Mouse (Mus musculus): Measurements from ENCODE around the gene Epb41l5.

The Epb41l5 gene

GRCm38 (mm10) chr1:119533093-119533805, 115.6 kb downstream of the Epb41l5 start:
- DNase-seq (ENCODE audit: low spot score in 2 of 2), result no peak

- no peak for DNase-seq (ENCODE audit: low spot score in 2 of 2)
These were observed 116.6 kb downstream of the Epb41l5 start for GRCm38 (mm10) chr1:119532165-119532564.

DNA sequence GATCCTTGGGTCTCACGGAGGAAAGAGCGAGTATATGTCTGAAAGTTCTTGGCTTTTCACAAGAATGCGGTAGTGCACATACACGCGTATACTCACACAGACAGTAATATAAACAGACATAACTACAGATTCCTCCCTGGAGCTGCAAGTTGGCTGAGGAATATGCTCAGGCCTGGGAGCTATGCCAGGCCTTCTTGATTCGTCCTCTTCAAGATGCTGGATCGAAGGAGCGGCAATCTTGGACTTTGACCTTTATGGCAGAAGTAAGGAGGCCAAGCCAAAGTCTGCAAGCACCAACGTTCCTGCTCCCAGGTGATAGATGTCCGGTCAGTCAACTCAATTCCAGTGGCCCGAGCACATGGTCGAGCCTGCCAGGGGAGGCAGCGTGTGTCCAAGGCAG, 117.9 kb downstream of the Epb41l5 start:
- DNase-seq (ENCODE audit: low spot score in 2 of 2), result no peak

GRCm38 (mm10) chr1:119525689-119526591, 122.9 kb downstream of the Epb41l5 start, which contains the start of gene Tmem185b:
Gene Tmem185b, plus strand, starts transcription at chr1:119526160.
- DNase-seq (ENCODE audit: low spot score in 2 of 2), result peak; percentile 91 to 94

DNA sequence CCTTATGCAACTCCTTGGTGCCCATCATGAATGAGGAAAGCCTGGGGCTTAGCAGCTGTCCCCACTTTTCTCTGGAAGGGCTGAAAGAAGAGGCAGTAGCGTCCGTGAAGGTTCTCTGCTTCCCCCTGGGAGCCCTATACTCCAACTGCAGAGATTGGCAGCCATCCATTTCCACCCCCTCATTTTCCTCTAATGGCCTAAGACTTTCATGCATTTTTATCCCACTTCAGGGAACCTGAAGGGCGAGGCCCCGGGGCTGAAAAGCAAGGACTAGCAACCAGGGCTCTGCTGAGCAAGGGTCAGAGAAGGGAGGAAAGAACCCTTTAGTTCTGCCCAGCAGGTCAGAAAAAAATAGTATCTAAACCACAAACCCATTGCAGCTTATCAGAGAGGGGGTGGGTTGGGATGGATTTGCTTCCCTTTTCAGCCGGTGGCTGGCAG, 123.8 kb downstream of the Epb41l5 start:
- peak; percentile 36 to 41 for DNase-seq (ENCODE audit: low spot score in 2 of 2)

DNA sequence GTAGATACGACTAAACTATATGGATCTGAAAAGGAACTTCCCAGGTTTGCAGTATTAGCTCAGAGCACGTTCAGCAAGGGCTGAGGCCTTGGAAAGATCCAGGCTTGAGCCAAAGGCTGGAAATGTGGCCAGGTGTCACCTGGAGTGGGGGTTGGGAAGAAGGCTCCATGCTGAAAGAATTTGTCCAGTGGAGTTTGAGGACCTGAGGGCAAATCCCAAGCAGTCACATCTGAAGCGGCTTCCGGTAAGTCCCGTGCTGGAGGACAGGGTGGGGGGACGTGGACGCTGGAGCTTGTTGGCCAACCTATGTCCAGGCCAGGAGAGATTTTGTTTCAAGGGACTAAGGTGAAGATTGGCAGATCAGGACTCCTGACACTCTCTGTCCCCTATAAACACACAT, 125.0 kb downstream of the Epb41l5 start:
- no peak for DNase-seq (ENCODE audit: low spot score in 2 of 2)

DNA sequence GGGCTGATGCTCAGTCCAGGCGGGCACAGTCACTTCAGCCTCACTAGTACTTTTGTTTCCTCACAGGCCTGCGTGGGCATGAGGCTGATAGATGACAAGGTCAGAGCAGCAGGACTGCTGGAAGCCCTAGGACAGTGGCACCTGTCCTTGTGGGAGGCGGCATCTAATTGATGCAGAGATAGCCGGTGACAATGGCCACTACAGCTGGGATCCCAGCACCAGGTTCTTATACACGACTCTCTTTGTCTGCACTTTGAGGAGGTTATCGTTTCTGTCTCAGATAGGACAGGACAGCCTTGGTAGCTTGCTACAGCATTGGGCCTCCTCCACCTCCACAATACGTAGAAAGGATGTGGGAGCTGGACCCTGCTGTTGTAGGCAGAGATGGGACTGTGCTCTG, 125.4 kb downstream of the Epb41l5 start:
- DNase-seq (ENCODE audit: low spot score in 2 of 2), result no peak

DNA sequence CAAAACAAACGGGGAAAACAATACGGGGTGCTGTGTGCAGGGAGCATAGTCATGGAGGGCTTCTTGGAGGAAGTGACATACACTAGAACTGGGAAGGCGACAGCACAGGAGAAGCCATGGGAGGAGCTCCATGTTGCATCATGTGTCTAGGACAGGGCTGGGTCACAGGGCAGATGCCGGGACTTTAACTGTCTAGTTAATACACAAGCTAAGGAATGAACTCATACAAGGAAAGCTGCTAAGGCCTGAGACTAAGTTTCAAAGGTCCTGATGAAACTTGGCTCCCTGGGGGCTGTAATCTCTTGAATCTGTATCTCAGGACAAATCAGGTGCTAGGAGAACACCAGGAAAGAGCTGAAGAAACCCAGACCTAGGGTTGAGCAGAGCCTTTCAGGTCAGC, 126.1 kb downstream of the Epb41l5 start:
- no peak for DNase-seq (ENCODE audit: low spot score in 2 of 2)

DNA sequence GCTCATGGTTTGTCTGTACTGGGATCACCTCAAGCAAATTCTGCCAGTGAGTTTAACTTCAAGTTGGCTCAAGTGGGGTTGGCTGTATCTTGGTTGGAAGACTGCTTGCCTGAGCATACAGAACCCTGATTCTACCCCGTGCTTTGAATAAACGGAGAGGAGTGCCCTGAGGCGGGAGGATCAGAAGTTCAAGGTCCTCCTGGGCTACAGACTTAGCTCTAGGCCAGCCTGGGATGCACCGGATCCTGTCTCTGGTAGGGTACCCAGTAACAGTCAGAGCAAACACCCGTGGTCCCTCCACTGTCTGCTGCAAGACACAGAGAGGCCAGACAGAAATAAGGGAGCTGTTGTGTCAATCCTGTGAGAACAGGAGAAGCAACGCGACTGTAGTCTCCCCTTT, 127.1 kb downstream of the Epb41l5 start:
- DNase-seq (ENCODE audit: low spot score in 2 of 2), result no peak

- DNase-seq (ENCODE audit: low spot score in 2 of 2), result no peak
These were observed 127.8 kb downstream of the Epb41l5 start for GRCm38 (mm10) chr1:119521029-119521428.

GRCm38 (mm10) chr1:119519286-119519685, 129.5 kb downstream of the Epb41l5 start:
- no peak for DNase-seq (ENCODE audit: low spot score in 2 of 2)

DNA sequence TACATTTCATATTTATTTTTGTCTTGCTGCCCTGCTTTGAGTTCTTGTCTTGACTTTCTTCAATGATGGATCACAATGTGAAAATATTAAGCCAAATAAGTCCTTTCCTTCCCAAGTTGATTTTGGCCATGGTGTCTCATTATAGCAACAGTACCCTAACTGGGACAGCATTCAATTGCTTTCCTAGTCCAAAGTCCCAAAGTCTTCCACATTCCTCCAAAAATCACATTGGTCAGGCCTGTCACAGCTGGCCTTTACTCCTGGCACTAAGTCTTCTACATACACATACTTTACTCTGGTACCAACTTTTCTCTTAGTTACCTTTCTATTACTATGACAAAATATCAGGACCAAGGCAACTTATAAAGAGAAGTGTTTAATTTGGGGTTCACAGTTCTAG, 130.0 kb downstream of the Epb41l5 start:
- no peak for DNase-seq (ENCODE audit: low spot score in 2 of 2)

DNA sequence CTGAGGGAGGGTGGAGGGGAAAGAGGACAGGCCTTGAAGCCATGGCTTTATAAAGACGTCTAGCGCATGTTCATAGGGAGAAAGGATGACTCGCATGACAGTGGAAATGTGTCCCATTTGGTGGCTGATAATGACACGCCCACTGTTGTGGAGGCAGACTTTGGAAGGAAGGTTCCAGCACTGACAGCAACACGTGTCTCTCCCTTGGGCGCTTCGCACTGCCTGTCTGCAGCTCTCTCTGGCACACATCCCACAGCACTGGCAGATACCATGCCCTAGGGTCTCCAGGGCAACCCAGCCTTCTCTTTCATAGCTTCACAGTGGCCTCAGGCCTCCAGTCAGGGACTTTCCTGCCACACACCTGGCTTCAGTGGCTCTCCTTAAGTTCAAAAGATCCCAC, 130.7 kb downstream of the Epb41l5 start:
- DNase-seq (ENCODE audit: low spot score in 2 of 2), result no peak

GRCm38 (mm10) chr1:119510857-119511256, 137.9 kb downstream of the Epb41l5 start:
- peak in 1 of 2 experiments; percentile 57 for DNase-seq (ENCODE audit: low spot score in 2 of 2)

DNA sequence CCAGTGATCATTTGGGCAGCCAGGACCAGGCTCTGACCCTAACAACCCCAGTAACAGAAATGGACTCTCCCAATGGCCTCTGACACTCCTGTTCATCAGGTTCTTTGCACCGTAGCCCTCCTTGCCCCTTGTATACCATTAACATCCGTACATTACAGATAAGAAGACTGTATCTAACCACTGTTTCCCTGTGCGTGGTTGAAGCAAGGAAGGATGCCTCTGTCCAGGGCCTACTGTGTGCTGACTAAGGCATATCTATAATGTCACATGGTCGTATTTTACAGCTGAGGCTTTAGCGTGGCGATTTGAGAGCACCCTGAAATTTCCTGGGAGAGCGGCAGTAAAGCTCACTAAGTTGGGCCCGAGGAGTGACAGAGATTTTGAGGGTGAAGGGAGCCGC, 138.4 kb downstream of the Epb41l5 start:
- DNase-seq (ENCODE audit: low spot score in 2 of 2), result no peak

GRCm38 (mm10) chr1:119509474-119509873, 139.3 kb downstream of the Epb41l5 start:
- no peak for DNase-seq (ENCODE audit: low spot score in 2 of 2)

- DNase-seq (ENCODE audit: low spot score in 2 of 2), result peak; percentile 72 to 84
These were observed 140.3 kb downstream of the Epb41l5 start for GRCm38 (mm10) chr1:119508548-119508947.

DNA sequence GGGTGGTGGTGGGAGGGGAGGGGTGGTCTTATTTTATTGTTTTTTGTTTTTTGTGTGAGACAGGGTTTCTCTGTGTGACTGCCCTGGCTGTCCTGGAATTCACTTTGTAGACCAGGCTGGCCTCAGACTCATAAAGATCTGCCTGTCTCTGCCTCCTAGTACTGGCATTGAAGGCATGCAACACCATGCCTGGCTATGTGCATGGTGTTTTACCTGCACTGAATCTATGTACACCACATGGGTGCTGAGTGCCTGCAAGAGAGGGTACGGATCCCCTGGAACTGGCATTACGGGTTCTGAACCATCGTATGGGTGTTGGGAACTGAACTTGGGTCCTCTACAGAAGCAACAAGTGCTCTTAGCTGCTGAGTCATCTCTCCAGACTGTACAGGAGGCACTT, 142.8 kb downstream of the Epb41l5 start:
- DNase-seq (ENCODE audit: low spot score in 2 of 2), result no peak

DNA sequence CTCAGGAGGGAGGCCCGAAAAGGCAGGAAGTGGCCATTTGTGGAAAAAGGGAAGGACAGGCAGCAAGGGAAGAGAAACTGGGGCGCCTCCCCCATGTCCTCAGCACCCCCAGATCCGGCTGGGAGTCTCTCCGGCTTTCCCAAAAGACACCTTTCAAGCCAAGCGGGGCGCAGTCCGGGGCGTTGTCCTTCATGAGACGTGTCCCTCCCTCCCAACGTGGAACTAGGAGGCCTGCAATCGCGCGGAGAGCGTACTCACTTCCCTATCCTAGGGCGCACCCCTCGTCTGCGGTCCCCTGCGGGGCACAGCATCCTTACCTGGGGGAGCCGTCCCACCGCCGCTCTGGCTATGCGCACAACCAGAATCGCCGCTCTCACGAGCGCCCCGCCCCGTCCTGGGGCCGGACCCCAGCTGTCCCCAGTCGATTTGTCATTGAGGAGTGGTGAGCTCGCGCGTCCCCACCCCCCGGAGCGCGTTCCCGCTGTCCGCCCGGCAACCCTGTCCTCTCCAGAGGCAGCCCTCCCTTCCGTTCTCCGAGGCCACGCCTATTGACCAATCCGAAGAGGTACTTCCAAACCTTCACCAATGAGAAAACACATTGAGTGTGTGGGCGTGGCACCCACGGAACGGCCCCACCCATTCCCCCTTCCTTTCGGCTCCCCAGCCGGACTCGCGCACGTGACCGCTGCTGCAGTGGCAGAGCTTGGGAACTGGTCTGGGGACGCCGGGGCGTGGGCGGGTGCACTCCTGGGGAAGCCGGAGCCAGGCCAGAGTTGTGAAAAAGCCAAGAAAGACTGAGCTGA, 144.3 kb downstream of the Epb41l5 start, which contains the start of gene Ralb:
Gene Ralb (minus strand): TSS at position 535 of the 803 bp plus-strand sequence.
- peak; percentile 100 for DNase-seq (ENCODE audit: low spot score in 2 of 2)

DNA sequence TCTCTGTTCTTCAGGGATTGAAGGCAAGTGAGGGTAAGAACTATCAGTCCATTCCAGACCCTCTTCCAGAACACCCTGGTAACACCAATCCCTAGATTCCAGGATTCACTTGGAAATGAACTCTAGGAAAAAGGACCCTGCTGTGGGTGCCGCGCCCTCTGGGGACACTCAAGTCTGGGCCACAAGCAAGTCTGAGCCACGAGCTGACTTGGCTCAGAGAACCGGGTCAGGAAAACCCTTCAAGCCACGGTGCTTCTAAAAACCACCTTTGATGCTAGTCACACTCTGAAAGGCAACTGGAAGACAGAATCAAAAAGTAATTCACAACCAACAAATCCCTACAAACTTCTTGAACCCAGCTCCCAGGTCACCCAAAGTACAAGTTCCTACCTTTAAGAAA, 145.0 kb downstream of the Epb41l5 start:
- no peak for DNase-seq (ENCODE audit: low spot score in 2 of 2)

GRCm38 (mm10) chr1:119503181-119503580, 145.6 kb downstream of the Epb41l5 start:
- DNase-seq (ENCODE audit: low spot score in 2 of 2), result no peak

DNA sequence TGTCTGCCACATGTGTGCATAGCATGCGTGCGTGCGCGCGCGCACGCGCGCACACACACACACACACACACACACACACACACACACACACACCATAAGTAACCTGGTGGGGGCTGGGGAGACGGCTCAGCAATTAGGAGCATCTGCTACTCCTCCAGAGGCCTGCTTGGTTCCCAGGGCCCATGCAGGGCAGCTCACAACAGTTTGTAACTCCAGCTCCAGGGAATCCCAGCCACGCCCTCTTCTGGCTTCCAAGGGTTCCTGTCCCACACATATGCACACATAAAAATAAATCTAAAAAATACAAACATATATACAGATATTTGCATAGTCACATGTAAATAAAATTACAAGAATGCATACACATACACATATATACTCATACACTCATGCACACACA, 146.1 kb downstream of the Epb41l5 start:
- DNase-seq (ENCODE audit: low spot score in 2 of 2), result no peak

Measured in heart, adult 9 months (tissue).